Mouse (Mus musculus) heart, adult 8-10 months (tissue): ENCODE results near the gene Cfl1. TPM values are rescaled to one million over a fixed set of nuclear protein-coding genes. Genes with fewer than 3 reads are reported as not detected.
A peak's percentile ranks its signal among the peaks of the same experiment; 100 is the strongest.
"Not testable (repeated sequence)": the region's sequence is repeated elsewhere in the genome, so short reads cannot be mapped to it uniquely, and the experiment has no call there.

Experiments
- DNase-seq: peaks from one replicate; pipeline ENCODE4 v3.0.0; 2022; ENCODE audit warnings: low spot score
- total RNA-seq, 4 experiments: library from RNA; stranded (reverse); gene quantifications; 2 replicates each; pipeline ENCODE4 v1.2.4; 2022

Cfl1 gene
- total RNA-seq, 4 experiments from 2014 or later = 142 to 201 (median 170) TPM

DNA sequence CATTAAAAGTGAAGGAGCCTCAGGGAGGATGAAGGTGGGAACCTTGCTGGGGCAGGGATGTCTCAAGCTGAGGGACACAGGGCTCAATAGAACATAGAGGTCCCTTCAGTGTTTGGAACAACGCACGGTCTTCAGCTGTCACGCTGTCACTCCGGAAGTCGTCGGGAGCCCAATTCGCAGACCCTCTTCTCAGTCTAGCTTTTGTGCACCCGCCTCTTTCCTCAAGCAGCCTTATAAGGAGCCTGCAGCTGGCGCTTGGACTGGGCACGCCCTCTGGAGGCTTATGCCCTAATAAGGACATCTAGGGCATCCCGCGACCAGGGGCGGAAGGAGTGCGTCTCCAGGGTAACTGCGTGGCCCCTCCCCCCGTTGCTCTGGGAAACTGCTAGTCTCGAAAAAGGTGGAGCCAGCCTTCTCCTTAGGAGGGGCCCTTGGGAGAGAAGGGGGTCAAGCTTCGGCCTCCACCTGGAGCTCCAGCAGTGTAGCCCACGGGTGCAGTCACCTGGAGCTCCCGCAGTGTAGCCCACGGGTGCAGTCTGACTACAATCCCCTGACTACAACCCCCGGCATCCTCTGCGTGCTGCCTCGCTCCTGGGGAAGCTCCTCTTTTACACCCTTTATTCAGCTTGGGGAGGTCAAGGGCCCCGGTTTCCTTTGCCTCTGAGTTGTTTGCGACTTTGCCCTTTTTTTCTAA, 1.2 kb upstream of the Cfl1 start:
- DNase-seq = peak; percentile 97

DNA sequence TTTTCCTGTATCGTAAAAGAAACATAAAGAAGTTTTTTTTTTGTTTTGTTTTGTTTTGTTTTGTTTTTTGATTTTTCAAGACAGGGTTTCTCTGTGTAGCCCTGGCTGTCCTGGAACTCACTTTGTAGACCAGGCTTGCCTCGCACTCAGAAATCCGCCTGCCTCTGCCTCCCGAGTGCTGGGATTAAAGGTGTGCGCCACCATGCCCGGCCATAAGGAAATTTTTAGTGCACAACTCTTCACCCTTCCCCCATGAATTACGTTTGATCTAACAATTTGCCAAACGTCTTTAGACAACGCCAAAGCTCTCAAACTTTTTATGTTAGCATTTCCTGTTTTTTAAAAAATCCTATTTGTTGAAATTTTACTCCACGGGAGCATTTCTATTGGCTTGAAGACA, 534 bp upstream of the Cfl1 start:
- DNase-seq = not testable (repeated sequence)

DNA sequence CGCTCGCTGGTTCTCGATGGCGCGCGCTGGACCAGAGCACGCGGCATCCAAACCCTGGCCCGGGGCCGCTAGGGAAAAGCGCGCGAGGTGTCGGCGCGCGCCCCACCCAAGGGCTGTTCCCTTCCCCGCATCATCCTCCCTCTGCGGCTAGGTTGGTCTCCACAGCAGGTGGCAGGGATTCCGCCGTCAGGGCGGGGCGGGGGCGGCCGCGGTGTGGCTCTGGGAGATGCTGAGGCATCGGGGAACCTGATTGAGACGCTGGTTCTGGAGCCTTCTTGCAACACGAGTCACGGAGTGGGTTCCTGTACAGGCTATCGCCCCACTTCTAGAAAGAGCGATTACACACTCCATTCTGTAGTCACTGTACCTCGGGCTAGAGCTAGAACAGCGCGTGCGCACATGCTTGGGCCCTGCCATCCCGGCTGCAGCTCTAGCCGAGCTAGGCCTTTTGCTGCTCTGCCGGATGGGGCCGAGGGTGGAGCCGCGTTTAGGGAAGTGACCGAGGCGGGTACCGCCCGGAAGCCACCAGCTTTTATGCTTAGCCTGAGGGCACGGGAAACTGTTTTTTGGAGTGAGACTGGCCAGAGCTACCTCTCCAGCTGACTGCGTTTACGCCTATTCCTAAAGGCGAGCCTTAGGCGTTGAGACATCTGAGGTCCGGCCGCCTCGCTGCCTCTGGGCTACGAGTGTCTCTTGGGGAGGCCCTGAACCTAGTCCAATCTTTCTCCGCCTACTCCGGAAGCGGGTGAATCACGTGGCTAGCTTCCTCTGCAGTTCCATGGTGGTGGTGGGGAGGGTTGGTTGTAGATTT, 848 bp downstream of the Cfl1 start:
- peak; percentile 92 for DNase-seq

- no peak for DNase-seq
Measured at GRCm38 (mm10) chr19:5492641-5493040, 2.4 kb downstream of the Cfl1 start.

- DNase-seq = not testable (repeated sequence)
Measured at GRCm38 (mm10) chr19:5493301-5493721, 3.1 kb downstream of the Cfl1 start.

- no peak for DNase-seq
Measured at GRCm38 (mm10) chr19:5494314-5494713, 4.1 kb downstream of the Cfl1 start.

DNA sequence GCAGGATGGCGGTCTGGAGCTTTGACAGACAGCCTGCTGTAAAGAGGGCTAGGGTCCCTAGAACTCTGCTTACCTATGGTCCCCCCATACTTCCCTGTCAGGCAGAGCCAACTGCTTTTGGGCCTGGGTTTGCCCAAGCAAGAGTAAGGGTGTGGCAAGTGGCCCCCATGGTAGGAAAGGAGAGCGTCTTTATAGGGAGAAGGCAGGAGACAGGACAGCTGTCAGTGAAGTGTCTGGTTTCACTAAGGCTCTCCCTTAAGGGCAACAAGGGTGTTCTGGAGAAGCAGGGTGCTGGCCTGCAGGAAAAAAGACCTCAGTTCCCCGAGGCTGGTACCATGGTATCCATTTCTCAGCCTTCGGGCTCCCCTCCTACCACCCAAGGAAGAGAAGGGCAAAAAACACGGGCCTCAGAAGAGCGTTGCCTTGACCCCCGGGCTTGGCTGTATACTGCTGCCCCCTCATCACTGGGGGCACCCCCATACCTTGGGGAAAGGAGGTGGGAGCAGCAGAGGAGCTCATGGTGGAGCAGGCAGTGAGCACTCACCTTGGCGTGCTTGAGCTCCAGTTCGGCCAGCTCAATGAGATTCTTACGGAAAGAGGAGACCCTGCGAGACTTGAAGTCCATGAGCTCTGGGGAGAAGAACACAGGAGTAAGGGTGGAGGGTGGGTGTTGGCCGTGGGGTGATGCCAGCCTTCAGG, 5.2 kb downstream of the Cfl1 start:
- DNase-seq = no peak

- no peak for DNase-seq
Measured at GRCm38 (mm10) chr19:5496052-5496370, 5.8 kb downstream of the Cfl1 start.

DNA sequence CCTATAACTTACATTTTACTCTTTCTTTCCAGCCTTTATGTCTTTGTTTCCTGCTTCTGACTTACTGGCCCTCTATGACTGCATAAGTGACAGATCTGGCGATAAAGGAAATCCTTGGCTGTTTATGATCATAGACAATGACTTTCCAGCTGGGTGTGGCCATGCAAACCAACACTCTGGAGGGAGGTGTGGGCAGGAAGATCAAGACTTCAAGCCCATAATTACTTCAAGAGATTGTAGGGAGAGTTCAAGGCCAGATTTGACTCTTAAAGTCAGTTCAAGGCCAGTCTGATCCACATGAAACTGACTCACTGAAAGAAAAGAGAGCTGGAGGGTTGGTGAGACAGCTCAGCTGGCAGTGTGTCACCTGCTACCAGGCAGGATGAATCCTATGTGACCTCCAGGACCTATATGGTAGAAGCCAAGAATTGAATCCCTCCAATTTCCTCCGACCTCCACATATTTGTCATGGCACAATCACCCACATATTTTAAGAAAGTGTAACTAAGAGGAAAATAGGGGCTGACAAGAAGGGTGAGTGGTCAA, 10.1 kb downstream of the Cfl1 start:
- no peak for DNase-seq

- DNase-seq = no peak
Measured at GRCm38 (mm10) chr19:5503687-5504086, 13.4 kb downstream of the Cfl1 start, which contains the start of gene 1700020D05Rik. TSS of gene 1700020D05Rik (minus strand) at chr19:5503787.

DNA sequence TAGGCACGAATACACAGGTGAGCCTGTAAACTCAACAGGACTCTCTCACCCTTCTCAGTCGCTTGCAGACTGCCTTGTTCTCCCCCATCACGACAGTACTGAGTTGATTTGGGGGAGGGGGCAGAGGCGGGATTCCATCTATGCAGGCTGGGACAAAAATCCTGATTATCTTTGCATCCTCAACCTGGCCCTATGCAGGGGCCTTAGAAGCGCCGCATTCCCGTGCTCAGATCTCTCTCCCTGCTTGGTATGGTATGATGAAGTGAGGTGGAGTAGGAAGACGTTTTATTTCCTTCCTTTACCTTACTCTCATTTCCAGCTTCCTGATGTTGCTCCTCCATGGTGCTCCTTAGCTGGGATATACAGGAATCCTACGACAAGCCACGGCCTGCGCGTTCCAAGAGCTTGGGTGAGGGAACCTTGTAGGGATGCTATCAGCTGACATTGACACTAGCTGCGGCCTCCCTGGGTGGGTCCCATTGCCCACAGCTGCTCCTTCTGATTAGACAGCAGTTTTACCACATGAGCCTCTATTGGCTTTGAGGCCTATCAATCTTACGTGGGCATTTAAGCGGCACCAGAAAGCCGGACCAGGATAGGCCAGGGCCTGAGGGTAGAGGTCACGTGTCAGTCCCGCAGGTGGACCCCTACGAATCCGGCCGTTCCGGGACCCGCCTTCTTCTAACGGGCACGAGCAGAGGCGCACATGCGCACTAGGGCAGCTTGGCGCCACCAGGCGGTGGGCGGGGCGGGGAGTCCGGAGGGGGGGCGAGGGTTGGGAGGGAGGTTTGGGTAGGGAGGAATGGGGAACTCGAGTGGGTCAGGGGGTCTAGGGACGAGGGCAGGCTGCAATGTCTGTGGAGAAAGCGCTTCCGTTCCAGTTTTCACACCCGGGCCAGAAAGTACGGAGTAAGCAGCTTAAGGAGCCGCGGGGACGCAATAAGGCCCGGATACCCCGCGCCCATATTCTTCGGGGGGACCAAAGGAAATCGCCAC, 20.1 kb downstream of the Cfl1 start, which contains the start of gene Snx32:
Gene Snx32, minus strand, starts transcription at position 508 of the 996 bp plus-strand sequence.
- peak; percentile 99 for DNase-seq

DNA sequence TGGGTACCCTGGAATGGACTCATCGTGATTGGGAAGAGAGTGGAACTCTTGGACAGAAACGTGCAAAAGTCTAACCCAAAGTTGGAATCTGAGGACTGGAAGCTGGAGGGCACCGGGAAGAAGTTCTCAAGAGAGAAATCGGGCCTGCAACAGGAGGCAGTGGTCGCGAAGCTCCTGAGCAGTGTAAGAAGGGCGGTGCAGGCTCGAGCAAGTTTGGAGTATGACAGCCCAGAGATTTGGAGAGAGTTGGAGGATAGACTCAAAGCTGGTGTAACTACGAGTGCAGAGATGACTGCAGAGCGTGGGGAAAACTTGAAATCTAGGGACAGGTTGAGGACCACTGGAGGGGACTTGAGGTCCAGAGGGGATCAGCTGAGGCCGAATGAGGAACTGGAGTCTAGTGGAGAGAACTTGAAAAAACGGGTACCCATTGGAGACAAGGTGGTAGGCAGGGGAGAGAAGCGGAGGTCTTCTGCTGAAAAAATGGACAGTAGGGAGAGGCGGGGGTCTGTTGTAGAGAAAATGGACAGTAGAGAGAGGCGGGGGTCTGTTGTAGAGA, 20.9 kb downstream of the Cfl1 start:
- no peak for DNase-seq

DNA sequence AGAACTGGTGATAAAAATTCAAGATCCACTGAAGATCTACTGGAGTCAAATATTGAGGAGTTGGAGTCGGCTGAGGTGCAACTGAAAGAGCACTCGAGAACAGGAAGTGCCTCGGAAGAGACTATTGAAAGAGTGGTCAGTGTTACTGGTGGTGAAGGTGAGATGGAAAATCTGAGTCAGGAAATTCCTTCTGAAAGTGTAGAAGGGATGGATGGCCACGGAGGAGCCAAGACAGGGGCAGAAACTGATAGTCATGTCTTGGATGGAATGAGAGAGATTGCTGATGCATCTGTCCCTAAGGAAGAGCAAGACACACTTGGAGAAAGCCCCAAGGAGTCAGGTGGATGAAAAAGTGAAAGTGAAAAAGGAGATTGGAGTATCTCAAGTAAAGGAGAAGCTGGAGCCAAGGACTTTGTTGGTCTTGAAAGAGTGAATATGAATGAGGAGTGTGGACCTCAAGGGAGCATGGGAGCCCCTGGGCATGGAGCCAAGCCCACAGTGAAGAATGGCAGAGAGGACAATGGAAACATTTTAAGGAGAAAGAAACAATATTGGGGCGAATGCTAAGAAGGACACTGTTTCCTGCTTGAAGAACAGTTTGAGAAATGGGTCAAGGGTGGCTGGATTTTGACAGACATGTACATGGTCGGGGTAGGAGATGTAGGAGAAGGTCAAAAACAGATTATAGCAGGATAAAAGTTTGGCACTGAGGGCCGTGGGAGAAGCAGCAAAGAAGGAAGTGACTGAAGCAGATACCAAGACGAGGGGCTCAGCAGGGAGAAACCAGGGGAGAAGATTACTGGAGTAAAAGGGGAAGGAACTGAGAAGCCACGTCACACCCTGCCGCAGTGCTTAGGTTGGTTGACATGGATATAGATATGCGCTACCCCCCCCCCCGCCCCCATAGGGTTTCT, 22.1 kb downstream of the Cfl1 start:
- DNase-seq = no peak

GRCm38 (mm10) chr19:5513005-5513349, 22.7 kb downstream of the Cfl1 start:
- no peak for DNase-seq

DNA sequence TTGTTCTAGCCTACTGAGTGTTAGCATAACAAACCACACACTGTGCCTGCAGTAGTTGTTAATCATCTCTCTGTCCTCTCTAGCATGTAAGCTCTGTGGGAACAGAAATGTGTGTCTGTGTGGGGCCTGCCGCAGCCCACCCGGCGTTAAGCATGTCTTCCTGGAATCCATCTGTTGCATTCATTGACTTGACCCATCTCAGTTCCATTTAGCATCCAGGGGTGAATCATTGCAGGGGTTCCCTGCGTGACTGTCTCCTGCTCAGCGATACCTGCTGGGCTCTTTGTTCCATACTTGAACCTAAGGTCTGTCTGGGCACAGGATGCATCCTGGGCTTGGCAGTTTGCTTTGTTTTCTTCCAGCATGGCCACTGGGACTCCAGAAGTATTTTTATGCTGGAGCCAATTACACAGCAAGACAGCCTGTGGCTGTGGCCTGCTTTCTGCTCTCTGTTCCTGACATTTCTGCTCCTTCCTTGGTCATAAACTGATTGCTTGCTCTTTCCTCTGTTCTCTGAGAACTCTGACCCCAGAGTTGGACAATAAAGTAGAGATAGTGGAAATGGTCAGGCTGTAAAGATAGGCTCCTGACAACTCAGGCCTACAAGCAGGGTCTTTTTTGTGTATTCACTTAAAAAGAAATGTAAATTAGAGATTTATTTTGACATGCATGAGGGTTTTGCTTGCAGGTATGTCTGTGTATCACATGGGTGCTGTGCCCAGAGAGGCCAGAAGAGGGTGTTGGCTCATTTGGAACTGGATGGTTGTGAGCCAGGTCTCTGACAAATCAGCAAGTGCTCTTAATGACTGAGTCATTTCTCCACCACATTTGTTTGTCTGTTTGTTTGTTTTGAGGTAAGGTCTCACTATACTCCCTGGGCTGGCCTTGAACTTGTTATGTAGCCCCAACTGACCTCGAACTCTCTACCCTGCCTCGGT, 25.9 kb downstream of the Cfl1 start:
- no peak for DNase-seq

DNA sequence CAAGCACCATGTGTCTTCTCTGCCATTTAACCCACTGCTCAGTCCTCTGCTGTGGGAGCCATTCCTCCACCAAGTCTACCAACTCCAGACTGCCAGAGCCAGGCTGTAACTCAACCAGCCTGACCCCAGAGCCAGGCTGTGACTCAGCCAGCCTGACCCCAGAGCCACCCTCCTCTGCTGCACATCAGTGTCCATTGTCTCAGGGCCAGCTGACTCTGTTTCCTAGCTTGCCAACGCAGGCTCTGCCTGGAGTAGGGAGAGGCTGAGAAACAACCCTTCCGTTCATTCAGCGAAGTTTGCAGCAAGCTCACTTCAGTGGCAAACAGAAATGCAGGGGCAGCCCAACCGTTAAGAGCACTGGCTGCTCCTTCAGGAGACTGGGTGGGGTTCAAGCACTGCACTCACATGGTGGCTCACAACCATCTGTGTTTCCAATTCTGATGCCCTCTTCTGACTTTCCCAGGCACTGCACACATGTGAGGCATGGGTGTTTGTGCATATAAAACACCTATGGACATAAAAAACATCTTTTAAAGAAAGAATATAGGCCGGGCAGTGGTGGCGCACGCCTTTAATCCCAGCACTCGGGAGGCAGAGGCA, 26.8 kb downstream of the Cfl1 start:
- DNase-seq = no peak

DNA sequence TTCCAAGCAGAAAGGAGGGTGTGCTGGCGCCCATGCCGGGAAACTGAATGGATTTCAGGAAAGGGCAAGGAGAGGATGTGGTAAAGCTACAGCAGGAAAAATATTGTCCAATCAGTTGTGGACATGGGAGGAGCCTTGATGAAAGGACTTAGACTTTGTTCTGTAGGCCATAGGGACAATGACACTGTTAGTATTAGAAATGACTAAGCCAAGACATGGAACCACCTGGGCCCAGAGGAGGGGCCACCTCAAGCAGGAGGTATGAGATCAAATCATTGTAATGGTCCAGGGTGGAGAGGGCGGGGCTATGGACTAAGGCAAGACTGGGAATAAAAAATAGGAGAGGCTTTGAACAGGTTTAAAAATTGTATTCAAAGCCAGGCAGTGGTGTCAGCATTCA, 28.5 kb downstream of the Cfl1 start:
- no peak for DNase-seq

DNA sequence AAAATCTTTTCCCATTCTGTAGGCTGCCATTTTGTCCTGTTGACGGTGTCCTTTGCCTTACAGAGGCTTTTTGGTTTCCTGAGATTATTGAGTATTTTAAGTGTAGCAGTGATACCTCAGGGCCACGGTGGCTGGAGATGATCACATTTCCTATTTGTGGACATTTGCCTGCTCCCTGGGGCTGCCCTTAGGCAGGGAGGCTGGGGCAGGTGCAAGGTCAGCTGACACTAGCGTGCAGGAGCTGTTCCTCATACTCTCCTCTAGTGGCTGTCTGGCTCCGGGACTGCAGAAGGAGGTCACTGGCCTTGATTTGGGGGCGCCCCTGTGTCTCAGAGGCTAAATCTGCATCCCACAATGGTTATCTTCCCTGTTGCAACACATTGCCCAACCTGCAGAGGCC, 34.9 kb downstream of the Cfl1 start:
- no peak for DNase-seq
